Mouse (Mus musculus) midbrain, embryonic 15.5 days (tissue): ENCODE data around the gene Kcna5. TPM values are rescaled to one million over a fixed set of nuclear protein-coding genes. Genes with fewer than 3 reads are reported as not detected.

ENCODE experiments used
- ATAC-seq: fragments of 200-750 bp; cut with Nextera tagmentation; replicated peaks from 2 replicates; pipeline ENCODE4 v1.8.0; 2017; ENCODE audit warnings: moderate TSS enrichment
- H3K27ac ChIP-seq: fragments of 300-500 bp; sonication (generic); 2 replicates; pipeline ENCODE4 v1.5.1; 2015; ENCODE audit warnings: mild to moderate bottlenecking, inconsistent platforms
- H3K27me3 ChIP-seq: fragments of 300-500 bp; sonication (generic); replicated peaks from 2 replicates; pipeline ENCODE4 v1.6.1; 2015; ENCODE audit warnings: inconsistent platforms
- H3K36me3 ChIP-seq: fragments of 300-500 bp; sonication (generic); replicated peaks from 2 replicates; pipeline ENCODE4 v1.6.1; 2015; ENCODE audit warnings: inconsistent platforms
- H3K4me1 ChIP-seq: fragments of 300-500 bp; sonication (generic); 2 replicates; pipeline ENCODE4 v1.6.1; 2015; ENCODE audit warnings: inconsistent platforms
- H3K4me2 ChIP-seq: fragments of 300-500 bp; sonication (generic); 2 replicates; pipeline ENCODE4 v1.6.1; 2015; ENCODE audit warnings: inconsistent platforms, mild to moderate bottlenecking, moderate library complexity
- H3K4me3 ChIP-seq: fragments of 300-500 bp; sonication (generic); 2 replicates; pipeline ENCODE4 v1.5.1; 2015; ENCODE audit warnings: mild to moderate bottlenecking, inconsistent platforms
- H3K9ac ChIP-seq: fragments of 300-500 bp; sonication (generic); 2 replicates; pipeline ENCODE4 v1.6.1; 2015; ENCODE audit warnings: mild to moderate bottlenecking, inconsistent platforms
- H3K9me3 ChIP-seq: fragments of 300-500 bp; sonication (generic); 2 replicates; pipeline ENCODE4 v1.6.1; 2016; ENCODE audit warnings: inconsistent platforms
- WGBS: fragments of 180-500 bp; shearing (Covaris S2); methylation state at CpG from one replicate; pipeline ENCODE4 v1.1.7; 2015; ENCODE audit warnings: mixed read lengths; 5-methylcytosine and 5-hydroxymethylcytosine counted together
- polyA plus RNA-seq: library from polyadenylated mRNA; unstranded; fragments of >200 nt; fragmentation: Nextera tagmentation; extraction: Ambion mirVana; gene quantifications from 2 replicates; pipeline ENCODE4 v1.2.1, GENCODE M21; 2015

Kcna5 gene
- polyA plus RNA-seq, 1 experiment from 2014 or later: 3.4 TPM

GRCm38 (mm10) chr6:126561702-126562101, 26.5 kb upstream of the Kcna5 start:
- Histone ChIP-seq H3K4me1 (peaks cover 13% of the 10 kb centered on the region), H3K4me3 (no peak overlapping the region), H3K27me3 (no peaks in the 10 kb centered on the region), H3K9me3 (no peaks in the 10 kb centered on the region), H3K36me3 (no peaks in the 10 kb centered on the region), H3K27ac (no peak overlapping the region), H3K4me2 (no peak overlapping the region), H3K9ac (no peak overlapping the region)
- ATAC-seq: no peak
- 25% methylated on average over 4 of the region's 4 CpGs for WGBS

DNA sequence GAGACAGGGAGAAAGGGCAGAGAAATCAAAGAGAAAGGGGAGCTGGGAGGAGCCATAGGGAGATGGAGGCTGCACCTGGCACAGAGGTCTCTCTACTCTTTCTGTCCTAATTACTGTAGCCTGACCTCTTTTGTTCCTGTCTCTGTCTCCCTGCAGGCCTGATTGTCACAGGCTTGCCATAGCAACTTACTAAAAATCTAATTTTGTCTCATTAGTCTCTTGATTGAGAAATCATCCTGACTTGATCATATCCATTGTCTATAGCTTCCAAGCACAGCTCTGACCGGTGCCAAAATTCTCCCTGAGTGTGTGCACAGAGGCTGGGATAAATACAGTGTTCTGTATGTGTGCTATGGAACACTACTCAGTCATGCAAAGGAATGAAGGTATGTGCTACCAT, 25.5 kb upstream of the Kcna5 start:
- WGBS: 62% methylated on average over 1 of the region's 1 CpGs

GRCm38 (mm10) chr6:126560036-126560435, 24.8 kb upstream of the Kcna5 start:
- H3K4me2 ChIP-seq: no peak overlapping the region
- H3K27ac ChIP-seq: peak overlapping the region; percentile 64
- H3K4me1 ChIP-seq: peaks cover 13% of the 10 kb centered on the region
- ATAC-seq: peak; percentile 55
- no peaks in the 10 kb centered on the region for H3K9me3 ChIP-seq
- H3K27me3 ChIP-seq: no peaks in the 10 kb centered on the region
- H3K9ac ChIP-seq: no peak overlapping the region
- 18% methylated on average over 8 of the region's 8 CpGs for WGBS
- H3K4me3 ChIP-seq: no peak overlapping the region
- H3K36me3 ChIP-seq: no peaks in the 10 kb centered on the region

More for the DNA sequence above, 25.5 kb upstream of the Kcna5 start:
- Histone ChIP-seq H3K27me3 (no peaks in the 10 kb centered on the region), H3K4me1 (peaks cover 13% of the 10 kb centered on the region), H3K4me3 (no peak overlapping the region), H3K27ac (peak overlapping the region; percentile 64), H3K9me3 (no peaks in the 10 kb centered on the region), H3K36me3 (no peaks in the 10 kb centered on the region), H3K4me2 (no peak overlapping the region), H3K9ac (no peak overlapping the region)
- ATAC-seq: peak; percentile 13; the same call in 1 of the 2 replicates

DNA sequence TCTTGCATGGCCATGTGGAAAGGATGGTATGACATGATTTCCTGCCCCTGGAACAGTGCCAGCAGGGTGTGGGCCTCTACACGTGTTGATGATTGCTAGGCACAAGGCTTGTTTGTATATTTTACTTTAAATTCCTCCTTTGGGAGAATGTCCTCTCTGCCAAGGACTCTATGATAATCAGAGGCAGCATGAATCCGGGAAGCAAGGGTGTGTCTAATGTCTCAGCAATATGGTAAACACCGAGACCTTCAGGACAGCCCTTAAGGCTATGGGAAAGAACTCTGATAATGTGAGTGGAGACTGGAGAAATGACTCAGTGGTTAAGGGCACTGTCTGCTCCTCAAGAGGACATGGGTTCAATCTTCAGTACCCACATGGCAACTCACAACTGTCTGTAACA, 23.1 kb upstream of the Kcna5 start:
- no peaks in the 10 kb centered on the region for H3K27me3 ChIP-seq
- no peaks in the 10 kb centered on the region for H3K36me3 ChIP-seq
- no peak overlapping the region for H3K4me2 ChIP-seq
- H3K4me1 ChIP-seq: peaks cover 13% of the 10 kb centered on the region
- H3K9ac ChIP-seq: no peak overlapping the region
- ATAC-seq: no peak
- H3K27ac ChIP-seq: no peak overlapping the region
- H3K4me3 ChIP-seq: no peak overlapping the region
- H3K9me3 ChIP-seq: no peaks in the 10 kb centered on the region
- WGBS: 75% methylated on average over 3 of the region's 3 CpGs

- WGBS: 23% methylated on average over 9 of the region's 9 CpGs
- H3K4me1 ChIP-seq: no peaks in the 10 kb centered on the region
- no peak overlapping the region for H3K4me2 ChIP-seq
- H3K4me3 ChIP-seq: no peak overlapping the region
- H3K9ac ChIP-seq: no peak overlapping the region
- H3K36me3 ChIP-seq: no peaks in the 10 kb centered on the region
- H3K9me3 ChIP-seq: no peaks in the 10 kb centered on the region
- H3K27ac ChIP-seq: no peak overlapping the region
- peak; percentile 64 for ATAC-seq
- H3K27me3 ChIP-seq: no peaks in the 10 kb centered on the region
These were observed 18.6 kb upstream of the Kcna5 start for GRCm38 (mm10) chr6:126553812-126554211.

DNA sequence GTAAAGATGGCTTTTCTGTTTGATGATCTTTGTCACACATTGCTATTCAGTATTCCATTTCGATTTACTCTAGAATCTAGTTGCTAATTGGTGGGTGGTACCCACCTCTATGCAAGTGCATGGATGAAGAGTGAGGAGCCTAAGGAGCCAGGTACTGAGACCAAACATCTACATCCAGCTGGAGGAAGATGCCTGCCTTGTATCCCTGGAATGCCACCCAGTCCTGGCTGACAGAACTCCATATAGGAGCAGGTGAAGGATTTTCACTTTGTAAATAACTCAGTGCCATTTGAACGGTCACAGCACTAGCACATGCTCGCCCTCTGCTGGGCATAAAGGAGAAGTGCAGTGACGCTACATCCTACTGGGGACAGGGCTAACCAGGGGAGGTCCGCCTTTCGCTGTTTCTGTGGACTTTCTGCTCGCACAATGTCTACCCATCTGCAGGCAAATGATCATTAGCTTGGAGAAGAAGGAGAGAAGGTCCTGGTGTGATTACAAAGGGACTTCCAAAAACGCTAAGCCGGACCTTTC, 16.7 kb upstream of the Kcna5 start:
- Histone ChIP-seq H3K9ac (no peak overlapping the region), H3K27me3 (no peaks in the 10 kb centered on the region), H3K9me3 (no peaks in the 10 kb centered on the region), H3K27ac (no peak overlapping the region), H3K4me3 (no peak overlapping the region), H3K36me3 (no peaks in the 10 kb centered on the region), H3K4me1 (no peaks in the 10 kb centered on the region), H3K4me2 (no peak overlapping the region)
- WGBS: 18% methylated on average over 9 of the region's 9 CpGs
- ATAC-seq: peak; percentile 79

- Histone ChIP-seq H3K4me3 (no peak overlapping the region), H3K9me3 (no peaks in the 10 kb centered on the region), H3K36me3 (no peaks in the 10 kb centered on the region), H3K9ac (no peak overlapping the region), H3K4me1 (peaks cover 10% of the 10 kb centered on the region), H3K4me2 (no peak overlapping the region), H3K27me3 (no peaks in the 10 kb centered on the region), H3K27ac (peak overlapping the region; percentile 34)
- WGBS: 45% methylated on average over 16 of the region's 16 CpGs
- peak; percentile 65 for ATAC-seq
These were observed 9.2 kb upstream of the Kcna5 start for GRCm38 (mm10) chr6:126544107-126545036.

- H3K27me3 ChIP-seq: no peaks in the 10 kb centered on the region
- H3K9ac ChIP-seq: no peak overlapping the region
- 92% methylated on average over 4 of the region's 4 CpGs for WGBS
- H3K4me1 ChIP-seq: peaks cover 10% of the 10 kb centered on the region
- H3K4me3 ChIP-seq: no peak overlapping the region
- H3K4me2 ChIP-seq: no peak overlapping the region
- H3K36me3 ChIP-seq: no peaks in the 10 kb centered on the region
- no peaks in the 10 kb centered on the region for H3K9me3 ChIP-seq
- no peak for ATAC-seq
- no peak overlapping the region for H3K27ac ChIP-seq
These were observed 7.5 kb upstream of the Kcna5 start for GRCm38 (mm10) chr6:126542724-126543123.

GRCm38 (mm10) chr6:126537512-126537911, 2.3 kb upstream of the Kcna5 start:
- Histone ChIP-seq H3K9me3 (no peaks in the 10 kb centered on the region), H3K36me3 (no peaks in the 10 kb centered on the region), H3K4me2 (no peak overlapping the region), H3K27ac (no peak overlapping the region), H3K27me3 (peaks cover 15% of the 10 kb centered on the region; the same call in 1 of the 2 replicates), H3K4me3 (no peak overlapping the region), H3K4me1 (peaks cover 26% of the 10 kb centered on the region), H3K9ac (no peak overlapping the region)
- no peak for ATAC-seq
- 29% methylated on average over 2 of the region's 2 CpGs for WGBS

- peaks cover 26% of the 10 kb centered on the region for H3K4me1 ChIP-seq
- H3K27me3 ChIP-seq: peaks cover 15% of the 10 kb centered on the region; the same call in 1 of the 2 replicates
- no peaks in the 10 kb centered on the region for H3K9me3 ChIP-seq
- H3K4me2 ChIP-seq: no peak overlapping the region
- H3K27ac ChIP-seq: no peak overlapping the region
- ATAC-seq: no peak
- H3K4me3 ChIP-seq: no peak overlapping the region
- 60% methylated on average over 4 of the region's 4 CpGs for WGBS
- H3K36me3 ChIP-seq: no peaks in the 10 kb centered on the region
- no peak overlapping the region for H3K9ac ChIP-seq
These were observed 1.7 kb upstream of the Kcna5 start for GRCm38 (mm10) chr6:126536926-126537325.

DNA sequence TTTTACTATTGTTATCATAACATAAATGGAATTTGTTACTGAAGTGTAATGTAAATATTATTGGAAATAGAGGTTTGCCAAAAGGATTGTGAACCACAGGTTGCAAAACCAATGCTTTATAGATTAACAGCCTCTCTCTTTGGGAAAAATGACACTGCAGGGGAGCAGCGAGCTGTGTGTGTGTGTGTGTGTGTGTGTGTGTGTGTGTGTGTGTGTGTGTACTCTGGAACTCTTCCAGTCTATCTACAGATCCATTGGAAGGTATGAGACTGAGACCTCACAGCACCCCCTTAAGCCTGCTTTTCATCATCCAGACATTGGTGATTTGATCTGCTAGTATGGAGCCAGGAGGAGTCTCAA, 679 bp upstream of the Kcna5 start:
- Histone ChIP-seq H3K9ac (no peak overlapping the region), H3K4me1 (peaks cover 26% of the 10 kb centered on the region), H3K36me3 (no peaks in the 10 kb centered on the region), H3K9me3 (no peaks in the 10 kb centered on the region), H3K27ac (no peak overlapping the region; the same call in 1 of the 2 replicates), H3K27me3 (peaks cover 15% of the 10 kb centered on the region; the same call in 1 of the 2 replicates), H3K4me2 (no peak overlapping the region), H3K4me3 (no peak overlapping the region)
- WGBS: 0% methylated on average over 1 of the region's 1 CpGs
- ATAC-seq: no peak

DNA sequence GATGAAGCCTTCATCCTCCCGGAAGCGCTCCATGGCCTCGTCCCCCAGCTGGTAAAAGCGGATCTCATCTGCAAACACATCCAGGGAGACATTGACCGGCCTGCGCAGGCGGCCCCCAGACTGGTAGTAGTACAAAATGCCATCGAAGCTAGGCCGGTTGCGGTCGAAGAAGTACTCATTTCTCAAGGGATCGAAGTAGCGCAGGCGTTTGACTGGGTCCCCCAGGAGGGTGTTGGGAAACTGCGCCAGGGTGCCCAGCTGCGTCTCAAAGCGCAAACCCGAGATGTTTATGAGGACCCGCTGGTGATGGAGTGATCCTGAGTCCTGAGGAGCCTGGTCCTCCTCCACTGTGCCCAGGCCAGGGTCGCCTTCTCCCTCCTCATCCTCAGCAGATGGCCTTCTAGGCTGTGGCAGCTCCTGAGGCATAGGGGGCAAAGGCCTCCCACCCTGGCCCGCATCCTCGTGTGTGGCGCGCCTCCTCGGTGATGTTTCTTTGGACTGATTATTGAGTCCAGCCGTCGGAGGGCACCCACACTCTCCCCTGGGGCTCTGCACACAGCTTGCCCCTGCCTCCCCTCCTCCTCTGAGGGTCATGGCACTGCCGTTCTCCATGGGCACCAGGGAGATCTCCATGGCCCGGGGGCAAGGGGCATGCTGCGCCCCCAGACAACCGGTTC, 543 bp downstream of the Kcna5 start:
- H3K9ac ChIP-seq: peak overlapping the region; percentile 31
- 15% methylated on average over 31 of the region's 31 CpGs for WGBS
- peak overlapping the region; percentile 58 for H3K27ac ChIP-seq
- peaks cover 15% of the 10 kb centered on the region; the same call in 1 of the 2 replicates for H3K27me3 ChIP-seq
- no peaks in the 10 kb centered on the region for H3K9me3 ChIP-seq
- no peaks in the 10 kb centered on the region for H3K36me3 ChIP-seq
- peak overlapping the region; percentile 23 for H3K4me3 ChIP-seq
- H3K4me2 ChIP-seq: peak overlapping the region; percentile 48
- H3K4me1 ChIP-seq: peaks cover 26% of the 10 kb centered on the region
- ATAC-seq: peak; percentile 43
